Mouse (Mus musculus): ENCODE data around the gene Metap1d.

DNA sequence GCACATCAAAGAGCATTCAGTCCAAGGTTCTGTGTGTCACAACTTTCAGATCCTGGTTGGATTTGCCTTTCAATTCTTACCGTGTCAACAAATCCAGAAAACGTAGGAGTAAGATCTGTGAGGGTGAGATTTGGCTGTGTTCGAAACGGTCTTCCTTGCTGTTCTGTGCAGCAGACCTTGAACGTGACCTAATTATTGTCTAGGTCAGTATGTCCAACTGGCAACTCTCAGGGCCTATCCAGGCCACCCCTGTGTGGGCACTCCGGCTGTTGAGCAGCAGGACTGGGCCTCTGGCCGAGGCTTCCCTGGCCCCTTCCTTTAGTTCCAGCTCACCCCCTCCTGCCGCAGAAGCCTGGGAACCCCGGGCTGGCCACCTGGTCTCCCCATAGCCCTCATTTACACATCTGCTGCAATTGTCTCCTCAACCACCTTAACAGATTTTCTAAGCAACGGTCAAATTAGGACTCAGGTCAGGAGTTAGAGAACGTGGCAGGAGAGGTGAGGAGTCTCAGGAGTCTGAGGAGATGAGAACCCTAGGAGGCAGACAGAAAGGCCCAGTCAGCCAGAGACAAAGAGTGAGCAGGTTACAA is 13.9 kb downstream of the Metap1d start:
- TF ChIP-seq CTCF (IDR thresholded peaks at IDR 0.05; ENCODE audit: control insufficient read depth, insufficient read depth, insufficient replicate concordance, low read depth, low read length) (no peak), POLR2A (IDR thresholded peaks at IDR 0.05; ENCODE audit: control insufficient read depth, low read depth, low read length) (no peak)
